Mouse (Mus musculus): ENCODE data around the gene Mup5. TPM values are rescaled to one million over a fixed set of nuclear protein-coding genes. Genes with fewer than 3 reads are reported as not detected.
"Not testable (repeated sequence)": the region's sequence is repeated elsewhere in the genome, so short reads cannot be mapped to it uniquely, and the experiment has no call there.

Mup5 gene
- polyA plus RNA-seq, 1 experiment from 2014 or later, result not detected

DNA sequence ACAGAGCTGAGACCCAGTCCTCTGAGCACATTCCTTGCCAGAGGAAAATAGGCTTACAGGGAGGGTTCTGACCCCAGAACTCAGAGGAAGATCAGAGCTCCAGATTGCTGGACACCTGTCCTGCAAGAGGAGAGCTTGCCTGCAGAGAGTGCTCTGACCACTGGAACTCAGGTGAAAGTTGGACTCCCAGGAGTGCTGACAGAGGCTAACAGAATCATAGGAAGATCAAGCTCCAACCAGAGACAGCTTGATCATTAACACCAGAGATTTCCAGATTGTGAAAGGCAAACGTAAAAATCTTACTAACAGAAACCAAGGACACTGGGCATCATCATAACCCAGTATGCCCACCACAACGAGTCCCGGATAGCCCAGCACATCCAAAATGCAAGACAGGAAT, 26.1 kb downstream of the Mup5 start:
- H3K4me3 ChIP-seq (replicated peaks); H3K9ac ChIP-seq; H3K27me3 ChIP-seq; H3K4me2 ChIP-seq; H3K36me3 ChIP-seq; H3K9me3 ChIP-seq (replicated peaks); H3K27ac ChIP-seq; H3K4me1 ChIP-seq (replicated peaks); DNase-seq; ATAC-seq (ENCODE audit: low read depth): not testable (repeated sequence)
- WGBS (ENCODE audit: insufficient replicate concordance), result 58% methylated on average over 3 of the region's 3 CpGs

DNA sequence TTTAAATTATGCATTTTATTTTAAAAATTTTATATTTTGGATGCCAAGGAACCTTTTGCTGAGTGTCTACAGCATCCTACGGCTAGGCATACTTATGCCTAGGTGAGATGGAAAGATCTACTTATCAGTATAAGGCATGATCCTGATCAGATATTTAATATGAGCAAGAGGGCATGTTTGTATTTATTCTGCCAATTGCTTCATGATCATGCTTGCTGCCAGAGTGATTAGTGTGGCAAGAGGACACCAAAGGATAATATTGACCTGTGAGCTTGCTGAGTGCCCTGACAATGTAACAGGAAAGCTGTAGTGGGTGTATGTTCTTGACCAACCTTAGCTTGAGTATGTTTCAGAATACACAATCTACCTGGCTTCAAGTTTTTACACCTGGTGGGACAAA, 45.3 kb downstream of the Mup5 start:
- H3K36me3 ChIP-seq; DNase-seq; H3K4me1 ChIP-seq (replicated peaks); H3K27me3 ChIP-seq; H3K9ac ChIP-seq; H3K4me3 ChIP-seq (replicated peaks); H3K27ac ChIP-seq; H3K4me2 ChIP-seq; H3K9me3 ChIP-seq (replicated peaks); ATAC-seq (ENCODE audit: low read depth): not testable (repeated sequence)
- 67% methylated on average over 1 of the region's 1 CpGs for WGBS (ENCODE audit: insufficient replicate concordance)

DNA sequence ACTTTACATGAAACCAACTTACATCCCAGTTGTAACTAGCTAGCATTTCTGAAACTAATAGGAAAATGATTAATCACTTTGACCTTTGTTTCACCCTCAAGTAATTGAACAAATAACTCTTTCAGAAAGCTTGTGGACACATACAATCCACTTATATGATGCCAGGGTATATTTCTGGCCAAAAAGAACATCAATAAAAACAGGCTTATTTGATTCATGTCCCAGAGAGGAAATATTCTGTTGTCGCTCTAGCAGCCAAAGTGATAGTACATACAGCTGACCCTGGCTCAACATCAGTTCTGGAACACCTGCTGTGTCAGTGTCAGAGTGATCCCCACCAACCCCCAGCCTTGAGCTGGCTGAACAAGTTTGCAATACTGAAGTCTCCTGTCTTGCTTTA, 50.8 kb downstream of the Mup5 start:
- H3K4me1 ChIP-seq (replicated peaks); DNase-seq; ATAC-seq (ENCODE audit: low read depth); H3K27ac ChIP-seq; H3K4me3 ChIP-seq (replicated peaks); H3K27me3 ChIP-seq; H3K9me3 ChIP-seq (replicated peaks); H3K9ac ChIP-seq; H3K4me2 ChIP-seq; H3K36me3 ChIP-seq: not testable (repeated sequence)
- 65% methylated on average over 1 of the region's 1 CpGs for WGBS (ENCODE audit: insufficient replicate concordance)

DNA sequence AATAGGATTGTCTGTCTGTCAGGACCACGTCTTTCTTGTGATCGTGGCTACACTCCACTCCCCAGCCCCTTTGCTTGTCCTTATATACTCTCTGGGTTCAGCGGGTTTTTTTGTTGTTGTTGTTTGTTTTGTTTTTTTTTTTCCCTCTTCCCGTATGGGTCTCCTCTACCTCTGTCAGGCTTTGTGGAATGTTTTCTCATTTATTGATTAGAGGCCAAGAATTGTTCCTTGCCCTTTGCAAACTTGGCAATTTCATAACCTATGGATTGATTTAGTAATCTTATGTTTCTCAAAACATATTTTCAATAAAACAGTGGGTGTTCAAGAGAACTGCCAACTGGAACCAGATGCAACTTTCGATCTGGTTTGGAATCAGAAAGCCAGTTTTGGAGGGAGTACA, 52.9 kb downstream of the Mup5 start, which contains the start of gene Mup19:
Gene Mup19 (minus strand): TSS at position 101 of the 400 bp plus-strand sequence.
- not testable (repeated sequence) for ATAC-seq (ENCODE audit: low read depth); H3K27me3 ChIP-seq; H3K4me3 ChIP-seq (replicated peaks); H3K36me3 ChIP-seq; H3K9me3 ChIP-seq (replicated peaks); H3K4me1 ChIP-seq (replicated peaks); H3K9ac ChIP-seq; H3K27ac ChIP-seq; H3K4me2 ChIP-seq; DNase-seq
- whole genome bisulfite sequencing (ENCODE audit: insufficient replicate concordance), result 67% methylated on average over 1 of the region's 5 CpGs

Other genes starting within 250 kb of the Mup5 start
- not detected in 2 replicates for gene Mup17, start 239.4 kb downstream of the Mup5 start, polyA plus RNA-seq (2015; fragmentation: Nextera tagmentation; extraction: Ambion mirVana)
- gene Mup18, start 161.1 kb downstream of the Mup5 start, polyA plus RNA-seq (2015; fragmentation: Nextera tagmentation; extraction: Ambion mirVana), result not detected in 2 replicates
- gene Mup19, start 53.0 kb downstream of the Mup5 start, polyA plus RNA-seq (2015; fragmentation: Nextera tagmentation; extraction: Ambion mirVana), result not detected in 2 replicates
- not detected in 2 replicates for gene Mup20, start 218.9 kb upstream of the Mup5 start, polyA plus RNA-seq (2015; fragmentation: Nextera tagmentation; extraction: Ambion mirVana)

Data from liver, embryonic 13.5 days (tissue).